Mouse (Mus musculus) intestine, embryonic 14.5 days (tissue): ENCODE results near the gene Lmtk2. TPM values are rescaled to one million over a fixed set of nuclear protein-coding genes. Genes with fewer than 3 reads are reported as not detected.

Experiments
- ATAC-seq: fragments of 200-750 bp; cut with Nextera tagmentation; replicated peaks from 2 replicates; pipeline ENCODE4 v1.8.0; 2017; ENCODE audit warnings: low read depth, moderate number of reproducible peaks, moderate TSS enrichment, moderate library complexity; ENCODE audit not compliant: low FRiP score, low TSS enrichment
- DNase-seq: peaks from one replicate; pipeline ENCODE4 v3.0.0-alpha.2; 2018; ENCODE audit warnings: low spot score
- H3K27ac ChIP-seq: fragments of 300-500 bp; sonication (generic); 2 replicates; pipeline ENCODE4 v1.5.1; 2014; ENCODE audit warnings: low read depth, mild to moderate bottlenecking, control low read depth
- H3K27me3 ChIP-seq: fragments of 300-500 bp; sonication (generic); replicated peaks from 2 replicates; pipeline ENCODE4 v1.6.1; 2014; ENCODE audit warnings: low read length, control low read depth; ENCODE audit not compliant: control insufficient read depth, insufficient read depth
- H3K36me3 ChIP-seq: fragments of 300-500 bp; sonication (generic); 2 replicates; pipeline ENCODE4 v1.6.1; 2014; ENCODE audit warnings: low read length, control low read depth; ENCODE audit not compliant: control insufficient read depth, insufficient read depth
- H3K4me1 ChIP-seq: fragments of 300-500 bp; sonication (generic); replicated peaks from 2 replicates; pipeline ENCODE4 v1.6.1; 2014; ENCODE audit warnings: low read length, control low read depth, mixed read lengths; ENCODE audit not compliant: control insufficient read depth, insufficient read depth
- H3K4me2 ChIP-seq: fragments of 300-500 bp; sonication (generic); 2 replicates; pipeline ENCODE4 v1.6.1; 2014; ENCODE audit warnings: low read length
- H3K4me3 ChIP-seq: fragments of 300-500 bp; sonication (generic); 2 replicates; pipeline ENCODE4 v1.5.1; 2014; ENCODE audit warnings: low read depth, low read length, control low read depth, mixed read lengths
- H3K9ac ChIP-seq: fragments of 300-500 bp; sonication (generic); 2 replicates; pipeline ENCODE4 v1.6.1; 2014; ENCODE audit warnings: mild to moderate bottlenecking, low read length
- H3K9me3 ChIP-seq: fragments of 300-500 bp; sonication (generic); 2 replicates; pipeline ENCODE4 v1.6.1; 2016; ENCODE audit warnings: low read length, control low read depth; ENCODE audit not compliant: control insufficient read depth
- WGBS: fragments of 180-500 bp; shearing (Covaris S2); extraction: QIAGEN DNeasy Blood & Tissue Kit; methylation state at CpG from one replicate; pipeline ENCODE4 v1.1.7; 2014; 5-methylcytosine and 5-hydroxymethylcytosine counted together
- polyA plus RNA-seq: library from polyadenylated mRNA; unstranded; fragments of >200 nt; fragmentation: Nextera tagmentation; extraction: Ambion mirVana; gene quantifications from 2 replicates; pipeline ENCODE4 v1.2.1, GENCODE M21; 2014

Gene Lmtk2
- polyA plus RNA-seq, 1 experiment from 2014 or later: 5.9 TPM

DNA sequence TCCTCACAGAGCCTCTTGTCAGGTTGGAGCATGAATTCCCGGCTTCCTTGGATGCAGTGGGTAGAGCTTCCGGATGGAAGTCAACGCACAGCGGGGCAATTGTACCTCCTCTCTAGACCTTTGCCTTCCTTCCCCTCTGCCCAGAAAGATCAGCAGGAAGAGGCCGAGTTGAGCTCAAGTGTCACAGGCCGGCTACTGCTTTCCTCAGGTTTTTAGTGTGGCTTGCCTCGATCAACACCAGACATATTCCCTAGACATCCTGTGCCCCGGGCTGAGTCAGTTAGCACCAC lies 1.7 kb upstream of the Lmtk2 start:
- 27% methylated on average over 8 of the region's 8 CpGs for WGBS
- no peak overlapping the region for H3K9ac ChIP-seq
- H3K4me1 ChIP-seq: peaks cover 4% of the 10 kb centered on the region
- no peak overlapping the region for H3K4me2 ChIP-seq
- no peak for ATAC-seq
- no peak overlapping the region for H3K27ac ChIP-seq
- H3K9me3 ChIP-seq: no peaks in the 10 kb centered on the region
- no peaks in the 10 kb centered on the region for H3K36me3 ChIP-seq
- DNase-seq: peak; percentile 55
- H3K4me3 ChIP-seq: no peak overlapping the region
- H3K27me3 ChIP-seq: no peaks in the 10 kb centered on the region

DNA sequence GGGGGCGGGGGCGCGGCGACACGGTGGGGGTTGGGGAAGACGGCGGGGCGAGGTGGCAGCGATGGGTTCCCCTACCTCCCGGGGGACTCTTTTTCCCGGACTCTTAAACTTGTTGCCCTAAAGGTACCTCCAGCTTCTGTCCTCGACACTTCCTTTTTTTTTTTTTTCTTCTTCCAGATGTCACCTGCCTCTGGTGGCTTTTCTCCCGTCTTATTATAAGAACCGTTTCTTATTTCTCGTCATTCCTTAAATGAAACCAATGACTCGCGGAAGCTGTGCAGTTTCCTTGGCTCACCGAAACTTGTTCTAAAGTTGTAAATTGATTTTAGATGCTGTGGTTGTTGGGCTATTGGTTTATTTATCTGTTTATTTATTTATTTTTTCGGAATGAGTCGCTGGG lies 712 bp downstream of the Lmtk2 start:
- no peaks in the 10 kb centered on the region for H3K36me3 ChIP-seq
- H3K4me3 ChIP-seq: peak overlapping the region; percentile 82
- H3K27ac ChIP-seq: no peak overlapping the region
- H3K27me3 ChIP-seq: no peaks in the 10 kb centered on the region
- 2% methylated on average over 19 of the region's 20 CpGs for WGBS
- DNase-seq: no peak
- H3K9ac ChIP-seq: peak overlapping the region; percentile 82
- H3K9me3 ChIP-seq: no peaks in the 10 kb centered on the region
- peak overlapping the region; percentile 64 for H3K4me2 ChIP-seq
- H3K4me1 ChIP-seq: peaks cover 4% of the 10 kb centered on the region
- ATAC-seq: no peak

DNA sequence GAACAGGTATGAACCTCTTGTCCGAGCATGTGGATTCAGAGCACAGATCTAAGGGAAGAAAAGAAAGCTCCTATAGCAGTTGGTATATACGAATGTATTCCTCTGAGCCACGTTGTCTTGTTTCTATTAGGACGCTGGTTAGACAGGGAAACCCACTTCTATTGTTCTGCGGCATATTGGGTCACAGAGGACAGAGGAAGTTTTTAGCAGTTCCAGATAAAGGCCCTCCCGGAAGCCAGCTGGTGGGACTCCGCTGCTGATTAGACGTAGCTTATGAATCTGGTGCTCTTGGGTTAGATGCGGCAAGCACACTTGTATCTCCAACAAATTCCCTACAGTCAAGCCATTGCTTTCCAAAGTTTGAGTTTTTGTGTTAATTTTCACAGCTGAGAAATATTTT lies 4.8 kb downstream of the Lmtk2 start:
- no peak overlapping the region for H3K4me3 ChIP-seq
- no peak for DNase-seq
- peaks cover 4% of the 10 kb centered on the region for H3K4me1 ChIP-seq
- H3K27me3 ChIP-seq: no peaks in the 10 kb centered on the region
- H3K9me3 ChIP-seq: no peaks in the 10 kb centered on the region
- 0 out of 2 replicates have a peak overlapping the region, but pooled peaks have one; percentile 4 for H3K27ac ChIP-seq
- no peak overlapping the region for H3K9ac ChIP-seq
- WGBS: 78% methylated on average over 9 of the region's 9 CpGs
- ATAC-seq: no peak
- no peak overlapping the region for H3K4me2 ChIP-seq
- no peaks in the 10 kb centered on the region for H3K36me3 ChIP-seq

DNA sequence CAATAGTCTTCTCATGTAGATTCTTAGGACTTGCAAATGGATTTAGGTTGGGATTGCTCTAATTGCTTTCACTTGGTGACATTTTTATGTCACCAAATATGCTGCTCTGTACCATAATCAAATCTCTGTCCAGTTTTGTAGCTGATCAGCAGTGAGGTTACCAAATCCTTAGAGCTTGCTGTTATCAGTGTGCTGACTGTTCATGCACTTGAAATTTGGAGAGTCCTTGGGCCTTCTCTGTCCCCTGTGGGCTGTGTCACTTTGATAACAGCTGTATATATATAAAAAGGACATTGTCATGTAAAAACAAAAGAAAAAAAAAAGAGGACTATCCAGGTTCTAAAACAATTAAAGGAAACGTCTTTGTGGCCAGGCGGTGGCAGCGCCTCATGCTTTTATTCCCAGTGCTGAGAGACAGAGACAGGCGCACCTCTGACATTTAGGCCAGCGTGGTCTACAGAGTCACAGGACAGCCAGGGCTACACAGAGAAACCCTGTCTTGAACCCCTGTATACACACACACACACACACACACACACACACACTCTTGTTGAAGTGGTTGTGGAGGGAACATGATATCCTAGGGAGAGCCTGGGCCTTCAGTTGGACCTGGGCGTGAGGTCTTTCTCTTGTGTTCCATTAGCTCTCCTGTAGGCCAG lies 5.4 kb downstream of the Lmtk2 start:
- H3K9ac ChIP-seq: no peak overlapping the region
- H3K4me2 ChIP-seq: no peak overlapping the region
- 0 out of 2 replicates have a peak overlapping the region, but pooled peaks have one; percentile 4 for H3K27ac ChIP-seq
- H3K36me3 ChIP-seq: no peaks in the 10 kb centered on the region
- H3K4me3 ChIP-seq: no peak overlapping the region
- WGBS: 83% methylated on average over 6 of the region's 6 CpGs
- H3K27me3 ChIP-seq: no peaks in the 10 kb centered on the region
- peaks cover 4% of the 10 kb centered on the region for H3K4me1 ChIP-seq
- no peaks in the 10 kb centered on the region for H3K9me3 ChIP-seq
- DNase-seq: no peak
- no peak for ATAC-seq

DNA sequence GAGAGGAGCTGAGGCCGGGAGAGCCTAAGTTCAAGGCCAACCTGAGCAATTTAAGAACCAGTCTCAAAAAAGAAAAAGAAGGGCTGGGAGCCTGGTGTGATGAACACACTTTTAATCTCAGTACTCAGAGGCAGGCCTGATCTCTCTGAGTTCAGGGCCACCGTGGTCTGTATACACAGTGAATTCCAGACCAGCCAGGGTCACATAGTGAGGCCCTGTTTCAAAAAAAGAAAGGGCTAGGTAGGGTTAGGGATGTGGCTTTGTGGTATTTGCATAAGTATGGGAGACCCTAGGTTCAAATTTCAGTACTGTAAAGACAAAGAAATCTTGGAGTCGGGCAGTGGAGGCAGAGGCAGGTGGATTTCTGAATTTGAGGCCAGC lies 5.9 kb downstream of the Lmtk2 start:
- no peaks in the 10 kb centered on the region for H3K9me3 ChIP-seq
- no peak overlapping the region for H3K27ac ChIP-seq
- no peaks in the 10 kb centered on the region for H3K27me3 ChIP-seq
- ATAC-seq: no peak
- H3K4me1 ChIP-seq: peaks cover 2% of the 10 kb centered on the region
- H3K9ac ChIP-seq: no peak overlapping the region
- no peak overlapping the region for H3K4me2 ChIP-seq
- H3K36me3 ChIP-seq: no peaks in the 10 kb centered on the region
- 75% methylated on average over 3 of the region's 3 CpGs for WGBS
- H3K4me3 ChIP-seq: no peak overlapping the region
- no peak for DNase-seq

DNA sequence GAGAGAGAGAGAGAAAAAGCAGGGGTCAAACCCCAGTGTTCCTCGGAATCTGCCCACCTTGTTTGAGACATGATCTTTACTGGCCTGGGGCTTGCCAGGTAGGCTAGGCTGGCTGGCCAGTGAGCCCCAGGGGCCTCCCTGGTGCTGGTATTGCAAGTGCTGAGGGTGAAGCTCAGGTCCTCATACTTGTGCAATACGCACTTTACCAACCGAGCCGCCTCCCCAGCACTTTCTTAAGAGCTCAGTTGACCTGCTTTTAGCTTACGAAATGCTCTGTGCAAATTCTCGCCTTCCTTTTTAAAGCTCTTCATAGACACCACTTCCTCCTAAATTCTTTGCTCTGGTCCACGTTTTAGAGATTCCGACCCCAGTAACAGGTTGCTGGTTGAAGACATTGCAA lies 9.0 kb downstream of the Lmtk2 start:
- 85% methylated on average over 8 of the region's 8 CpGs for WGBS
- DNase-seq: no peak
- H3K9me3 ChIP-seq: no peaks in the 10 kb centered on the region
- no peak overlapping the region for H3K4me3 ChIP-seq
- H3K4me2 ChIP-seq: no peak overlapping the region
- H3K27ac ChIP-seq: no peak overlapping the region
- H3K27me3 ChIP-seq: no peaks in the 10 kb centered on the region
- no peak overlapping the region for H3K9ac ChIP-seq
- H3K36me3 ChIP-seq: no peaks in the 10 kb centered on the region
- no peak for ATAC-seq
- H3K4me1 ChIP-seq: no peaks in the 10 kb centered on the region

DNA sequence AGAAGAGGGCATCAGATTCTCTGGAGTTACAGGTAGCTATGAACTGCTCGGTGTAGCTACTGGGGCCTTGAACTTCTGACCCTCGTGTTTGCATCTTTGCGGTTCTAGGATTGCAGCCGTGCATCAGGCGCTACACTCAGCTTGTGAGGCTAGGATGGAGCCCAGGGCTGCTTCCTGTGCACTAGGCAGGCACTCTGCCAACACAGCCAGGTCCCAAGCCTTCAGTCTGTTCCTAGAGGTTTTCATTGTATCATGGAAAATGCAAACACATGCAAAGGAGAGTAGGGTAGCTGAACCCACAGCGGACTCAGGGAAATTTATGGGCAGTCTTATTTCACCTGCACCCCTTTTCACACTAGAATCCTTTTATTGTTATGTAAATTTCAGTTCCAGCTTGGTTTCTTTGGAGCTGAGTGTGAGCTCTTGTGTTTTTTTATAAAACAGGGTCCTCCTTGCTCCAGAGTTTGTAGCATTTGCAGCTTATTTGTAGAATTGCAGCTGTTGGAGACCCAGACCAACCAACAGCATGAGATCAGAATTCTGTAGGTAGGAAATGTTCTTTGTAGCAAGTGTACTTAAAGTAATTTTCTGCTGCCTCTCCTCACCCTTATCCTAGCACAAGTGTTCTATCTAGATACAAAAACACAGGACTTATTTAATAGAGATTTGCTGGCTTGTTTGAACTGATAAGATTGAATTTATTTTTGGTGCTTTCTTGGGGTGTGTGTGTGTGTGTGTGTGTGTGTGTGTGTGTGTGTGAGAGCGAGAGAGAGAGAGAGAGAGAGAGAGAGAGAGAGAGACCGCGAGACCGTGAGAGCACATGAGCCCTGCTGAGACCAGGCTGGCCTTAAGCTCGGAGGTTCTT lies 12.6 kb downstream of the Lmtk2 start:
- Histone ChIP-seq H3K9me3 (no peaks in the 10 kb centered on the region), H3K4me2 (no peak overlapping the region), H3K27ac (no peak overlapping the region), H3K9ac (no peak overlapping the region), H3K27me3 (no peaks in the 10 kb centered on the region), H3K4me1 (no peaks in the 10 kb centered on the region), H3K36me3 (no peaks in the 10 kb centered on the region), H3K4me3 (no peak overlapping the region)
- ATAC-seq (no peak), DNase-seq (no peak)
- 75% methylated on average over 11 of the region's 11 CpGs for WGBS

DNA sequence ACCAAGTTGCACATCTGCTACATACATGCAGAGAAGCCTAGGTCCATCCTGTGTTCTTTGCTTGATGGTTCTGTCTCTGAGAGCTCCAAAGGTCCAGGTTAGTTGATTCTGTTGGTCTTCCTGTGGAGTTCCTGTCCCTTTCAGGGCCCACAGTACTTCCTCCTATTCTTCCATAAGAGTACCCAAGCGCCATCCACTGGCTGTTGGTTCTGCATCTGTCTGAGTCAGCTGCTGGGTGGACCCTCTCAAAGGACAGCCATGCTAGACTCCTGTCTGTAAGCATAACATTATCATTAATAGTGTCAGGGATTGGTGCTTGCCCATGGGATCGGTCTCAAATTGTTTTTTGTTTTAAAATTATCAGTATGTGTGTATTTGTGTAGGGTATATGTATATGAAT lies 13.8 kb downstream of the Lmtk2 start:
- ATAC-seq (no peak), DNase-seq (no peak)
- Histone ChIP-seq H3K4me2 (no peak overlapping the region), H3K4me1 (no peaks in the 10 kb centered on the region), H3K27ac (no peak overlapping the region), H3K9ac (no peak overlapping the region), H3K36me3 (no peaks in the 10 kb centered on the region), H3K4me3 (no peak overlapping the region), H3K27me3 (no peaks in the 10 kb centered on the region), H3K9me3 (no peaks in the 10 kb centered on the region)
- whole genome bisulfite sequencing: 82% methylated on average over 2 of the region's 2 CpGs
